Mouse (Mus musculus) urinary bladder, adult 2 months (tissue): Measurements from ENCODE around the gene Pp2d1. TPM values are rescaled to one million over a fixed set of nuclear protein-coding genes. Genes with fewer than 3 reads are reported as not detected.
"Not testable (repeated sequence)": the region's sequence is repeated elsewhere in the genome, so short reads cannot be mapped to it uniquely, and the experiment has no call there.

Experiments used
- DNase-seq: peaks from one replicate; pipeline ENCODE4 v3.0.0; 2022; ENCODE audit warnings: low spot score
- polyA plus RNA-seq: library from polyadenylated mRNA; depleted of rRNA; stranded (reverse); fragments of >200 nt; gene quantifications from 2 replicates; pipeline ENCODE4 v1.2.3, GENCODE M21; 2012; rRNA removed

The Pp2d1 gene
- polyA plus RNA-seq, result not detected in 2 replicates

DNA sequence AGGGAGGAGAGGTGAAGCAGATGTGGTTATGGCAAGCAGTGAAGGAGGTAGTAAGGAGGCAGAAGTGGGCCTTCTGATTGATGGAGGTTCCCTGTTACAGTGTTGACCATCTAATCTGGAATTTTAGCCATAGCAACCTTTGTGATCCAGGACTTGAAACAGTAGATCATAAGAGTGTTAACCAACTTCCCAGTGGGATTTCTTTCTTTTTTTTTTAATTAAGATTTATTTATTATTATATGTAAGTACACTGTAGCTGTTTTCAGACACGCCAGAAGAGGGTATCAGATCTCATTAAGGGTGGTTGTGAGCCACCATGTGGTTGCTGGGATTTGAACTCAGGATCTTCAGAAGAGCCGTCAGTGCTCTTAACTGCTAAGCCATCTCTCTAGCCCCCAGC lies at the start of gene Pp2d1:
TSS of gene Pp2d1 (minus strand) at position 101 of the 400 bp plus-strand sequence.
- DNase-seq, result not testable (repeated sequence)

DNA sequence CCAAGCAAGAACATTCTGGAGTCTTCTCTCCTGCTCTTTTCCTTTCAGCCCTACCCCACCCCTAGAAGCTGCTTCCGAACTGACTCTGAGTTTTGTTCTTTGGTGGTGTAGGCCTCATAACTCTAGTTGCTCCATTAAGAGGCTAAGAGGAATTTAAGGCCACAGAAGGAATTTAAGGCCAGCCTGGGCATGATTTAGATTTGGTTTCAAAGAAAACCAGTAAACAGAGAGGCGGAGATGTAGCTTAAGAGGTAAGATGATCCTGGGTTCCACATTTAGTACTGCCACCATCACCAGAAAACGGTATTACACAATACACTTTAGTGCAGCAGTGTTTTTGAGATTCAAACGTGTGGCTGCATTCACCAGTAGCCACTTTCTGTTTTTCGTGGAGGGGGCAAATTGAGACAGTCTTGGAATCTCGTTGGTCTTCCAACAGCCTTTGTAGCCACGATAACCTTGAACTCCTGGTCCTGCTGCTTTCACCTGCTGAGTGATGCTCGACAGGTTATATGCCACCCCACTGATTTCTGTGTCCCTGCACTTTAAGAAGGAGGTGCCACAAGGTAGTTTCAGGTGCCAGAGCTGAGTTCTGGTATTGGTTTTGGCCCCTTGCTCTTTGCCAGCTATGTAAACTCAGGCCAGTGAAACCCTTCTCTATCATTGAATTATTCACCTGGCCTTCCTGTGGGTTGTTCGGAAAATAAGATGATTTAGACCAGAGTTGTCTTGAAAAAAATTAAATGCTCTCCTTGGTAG lies 49.0 kb upstream of the Pp2d1 start:
- DNase-seq, result no peak

DNA sequence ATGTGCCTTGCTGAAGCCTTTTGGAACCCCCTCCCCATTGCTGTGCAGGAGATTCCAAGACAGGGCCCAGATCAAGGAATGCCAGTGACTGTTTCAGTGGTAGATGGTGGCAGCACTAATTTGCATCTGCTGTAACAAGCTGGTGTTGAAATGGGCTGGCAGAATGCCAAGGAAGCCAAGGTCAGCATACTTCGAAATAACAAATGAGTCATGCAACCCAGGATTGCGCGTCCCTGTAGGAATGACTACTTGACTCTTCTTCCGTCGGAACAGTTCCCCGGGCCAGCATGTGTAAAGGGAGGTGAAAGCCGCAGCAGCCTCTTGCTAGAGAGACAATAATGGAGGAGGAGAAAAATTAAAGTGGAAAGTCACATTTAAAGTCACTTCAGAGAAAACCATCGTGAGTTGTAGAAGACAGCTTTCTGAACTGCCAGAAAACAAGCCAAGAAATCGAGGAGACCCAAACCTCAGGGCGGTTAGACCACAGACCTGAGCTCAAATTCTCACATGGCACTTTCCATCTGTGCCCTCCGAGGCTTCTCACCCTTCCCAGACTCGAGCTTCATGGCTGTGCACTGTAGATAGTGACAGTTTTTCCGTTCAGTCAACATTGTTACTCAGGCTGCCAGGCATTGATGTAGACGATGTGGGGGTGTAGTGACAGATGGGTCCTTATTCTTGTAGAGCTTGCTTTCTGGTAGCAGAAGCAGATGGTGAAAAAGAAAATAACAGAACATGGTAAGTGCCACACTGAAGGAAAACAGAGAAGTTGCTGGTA lies 48.0 kb upstream of the Pp2d1 start:
- peak; percentile 64 for DNase-seq

DNA sequence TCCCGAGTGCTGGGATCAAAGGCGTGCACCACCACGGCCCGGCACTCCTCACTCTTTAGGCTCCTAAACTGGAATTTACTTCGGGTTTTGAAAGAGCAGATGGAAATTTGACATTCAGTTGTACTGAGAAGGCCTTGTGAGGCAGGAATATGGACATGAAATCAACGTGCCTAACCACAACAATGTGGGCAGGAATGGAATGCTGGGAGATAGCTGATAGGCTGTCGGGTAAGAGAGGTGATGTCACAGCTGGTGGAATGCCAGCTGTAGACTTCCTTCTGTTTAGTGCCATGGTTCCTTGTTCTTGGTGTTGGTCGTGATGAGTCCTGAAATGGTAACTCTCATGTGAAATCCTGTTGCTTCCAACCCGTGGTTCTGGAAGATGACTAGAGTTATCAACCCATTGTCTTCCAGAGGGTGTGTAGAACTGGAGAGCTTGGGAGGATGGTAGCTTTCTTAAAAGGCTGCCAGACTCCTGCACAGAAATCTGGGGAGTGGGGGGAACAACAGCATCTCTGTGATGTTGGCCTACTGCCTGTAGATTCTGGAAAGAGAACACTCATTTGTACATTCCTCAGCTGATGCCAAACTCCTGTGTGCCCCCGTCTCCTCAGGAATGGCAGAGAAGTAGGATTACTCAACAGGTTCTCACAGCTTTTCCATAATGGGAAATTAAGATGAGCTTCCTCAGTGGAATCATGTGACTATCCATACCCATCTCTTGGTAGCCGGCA lies 44.8 kb upstream of the Pp2d1 start:
- DNase-seq, result no peak

DNA sequence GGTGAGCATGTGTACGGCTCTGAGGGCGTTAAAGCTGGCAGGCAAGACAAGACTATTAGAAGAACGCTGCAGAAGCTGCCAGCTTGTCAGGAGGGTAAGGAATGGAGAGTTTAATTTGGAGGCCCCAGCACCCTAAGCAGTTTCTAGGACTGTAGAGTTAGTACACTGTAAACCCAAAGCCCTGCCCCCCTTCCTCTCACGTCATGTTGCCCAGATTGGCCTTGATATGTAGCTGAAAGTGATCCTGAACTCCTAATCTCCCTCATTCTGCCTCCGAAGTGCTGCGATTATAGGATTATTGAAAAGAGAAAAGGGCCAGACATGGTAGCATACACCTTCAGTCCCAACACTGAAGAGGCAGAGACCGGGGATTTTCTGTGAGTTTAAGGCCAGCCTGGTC lies 43.6 kb upstream of the Pp2d1 start:
- no peak for DNase-seq

DNA sequence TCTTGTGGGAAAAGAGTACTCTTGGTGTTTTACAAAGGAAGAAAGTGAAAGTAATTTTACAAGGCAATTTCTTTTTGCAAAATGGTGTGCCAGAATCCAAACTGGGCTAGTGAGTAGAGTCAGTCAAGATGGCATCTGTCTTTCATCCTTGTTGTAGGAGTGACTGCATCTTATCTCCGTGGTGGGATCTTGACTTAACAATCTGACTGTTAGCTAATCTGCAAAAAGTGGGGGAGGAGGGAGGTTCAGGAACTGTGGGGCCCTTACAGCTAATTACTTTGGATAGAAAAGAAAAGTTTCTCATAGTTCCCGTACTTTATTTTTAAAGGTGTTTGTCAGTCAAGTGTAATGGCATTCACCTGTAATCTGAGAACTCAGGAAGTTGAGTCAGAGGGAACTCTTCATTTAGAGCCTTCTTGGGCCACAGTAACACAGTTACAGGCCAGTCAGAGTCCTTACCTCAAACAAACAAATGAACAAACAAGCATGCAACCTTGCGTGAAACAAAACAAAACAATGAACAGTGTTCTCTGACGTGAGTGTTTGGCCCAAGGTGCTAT lies 42.9 kb upstream of the Pp2d1 start:
- no peak for DNase-seq

DNA sequence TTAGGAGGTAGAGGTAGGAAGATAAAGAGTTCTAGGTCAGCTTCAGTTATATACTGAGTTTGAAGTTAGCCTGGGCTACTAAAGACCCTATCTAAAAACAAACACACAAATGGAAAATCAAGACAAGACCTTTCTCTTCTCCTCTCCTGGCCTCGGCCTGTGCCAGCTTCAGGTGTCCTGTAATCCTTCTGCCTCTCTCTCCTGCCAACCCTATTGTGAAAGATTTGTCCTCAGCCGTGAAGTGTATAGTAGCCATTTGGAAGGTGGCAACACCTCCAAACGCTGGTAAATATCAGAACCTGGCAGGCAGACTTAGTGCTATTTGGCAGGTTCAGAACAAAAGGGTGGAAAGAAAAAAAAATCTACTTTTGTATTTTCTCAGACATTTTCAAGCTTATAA lies 41.0 kb upstream of the Pp2d1 start:
- DNase-seq, result no peak

DNA sequence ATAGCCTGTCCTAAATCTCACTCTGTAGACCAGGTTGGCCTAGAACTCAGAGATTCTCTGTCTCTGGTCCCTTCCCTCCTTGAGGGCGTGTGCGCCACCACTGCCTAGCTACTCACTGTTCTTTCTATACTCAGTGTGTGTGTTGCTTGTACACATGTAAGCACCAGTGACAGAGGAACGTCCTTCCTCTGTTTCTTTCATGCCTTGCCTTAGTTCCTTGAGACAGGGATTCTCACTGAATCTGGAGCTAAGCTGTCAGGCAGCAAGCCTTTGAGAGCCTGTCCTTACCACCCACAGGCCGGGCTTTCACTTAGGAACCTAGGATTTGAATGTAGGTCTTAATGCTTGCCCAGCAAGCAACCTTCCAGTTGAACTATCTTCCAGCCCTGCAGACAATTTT lies 40.4 kb upstream of the Pp2d1 start:
- DNase-seq, result no peak

DNA sequence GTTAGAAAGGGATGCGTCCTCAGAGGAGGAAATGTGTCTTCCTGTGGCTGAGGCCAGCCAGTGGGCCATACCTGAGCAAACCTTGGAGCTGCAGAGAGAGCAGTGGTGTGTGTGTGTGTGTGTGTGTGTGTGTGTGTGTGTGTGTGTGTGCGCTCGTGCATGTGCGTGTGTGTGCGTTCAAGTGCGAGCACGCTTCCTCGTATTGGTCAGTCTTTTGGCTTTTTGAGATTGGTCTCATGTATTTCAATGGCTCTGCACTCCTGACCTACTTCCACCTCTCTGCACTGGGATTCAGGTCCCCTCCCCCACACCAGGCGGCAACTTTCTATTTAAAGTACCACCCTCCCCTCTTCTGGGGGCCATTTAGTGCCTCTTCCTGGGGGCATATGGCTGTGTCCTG lies 39.5 kb upstream of the Pp2d1 start:
- DNase-seq, result no peak

DNA sequence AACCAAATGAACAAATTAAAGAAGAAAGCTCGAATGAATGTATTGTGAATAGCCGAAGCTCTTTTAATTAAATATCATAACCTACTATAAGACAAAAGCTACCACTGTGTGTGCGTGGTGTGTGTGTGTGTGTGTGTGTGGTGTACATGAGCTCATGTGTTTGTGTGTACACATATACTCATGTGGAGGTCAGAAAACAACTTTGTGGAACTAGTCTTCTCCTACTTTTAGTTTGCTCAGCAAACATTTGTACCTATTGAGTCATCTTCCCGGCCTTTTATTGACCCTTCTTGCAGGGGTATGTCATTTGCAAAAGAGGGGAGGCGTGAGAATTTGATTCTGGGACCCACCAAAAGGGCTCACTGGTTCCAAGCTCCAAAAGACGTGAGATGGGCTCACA lies 39.0 kb upstream of the Pp2d1 start:
- DNase-seq, result no peak

DNA sequence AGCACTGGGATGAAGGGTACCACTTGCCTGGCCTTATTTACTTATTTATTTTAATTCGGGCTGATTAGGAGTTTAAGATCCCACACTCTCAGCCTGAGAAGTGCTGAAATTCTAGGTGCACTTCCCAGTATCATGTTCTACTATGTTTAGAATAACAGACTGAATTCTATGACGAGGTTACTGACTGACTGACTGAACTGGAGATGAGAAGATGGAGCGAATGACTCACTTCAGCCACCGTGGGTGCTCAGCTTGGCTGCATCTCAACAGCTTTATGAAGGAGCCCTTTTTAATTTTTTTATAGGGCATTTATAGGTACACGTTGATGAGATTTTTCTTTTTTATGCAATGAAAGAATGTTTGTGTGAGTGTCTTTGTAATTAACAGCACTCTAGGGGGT lies 38.5 kb upstream of the Pp2d1 start:
- no peak for DNase-seq

DNA sequence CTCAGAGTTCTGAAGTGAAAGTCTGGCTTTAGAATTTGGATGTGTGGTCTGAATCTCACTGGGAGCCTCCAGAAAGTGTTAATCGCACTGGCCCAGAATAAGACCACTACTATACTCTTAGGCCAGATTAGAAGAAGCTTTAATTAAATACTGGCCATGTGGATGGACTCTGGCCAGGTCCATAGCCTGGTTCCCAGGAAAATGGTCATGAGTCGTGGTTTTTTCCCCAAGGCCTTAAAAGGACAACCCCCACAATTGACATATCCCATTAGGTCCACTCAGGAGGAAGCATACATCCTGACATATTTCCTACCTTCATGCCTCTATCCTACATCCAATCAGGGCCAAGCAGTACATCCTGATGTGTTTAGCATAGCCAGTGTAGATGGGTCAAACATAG lies 37.9 kb upstream of the Pp2d1 start:
- DNase-seq, result no peak

DNA sequence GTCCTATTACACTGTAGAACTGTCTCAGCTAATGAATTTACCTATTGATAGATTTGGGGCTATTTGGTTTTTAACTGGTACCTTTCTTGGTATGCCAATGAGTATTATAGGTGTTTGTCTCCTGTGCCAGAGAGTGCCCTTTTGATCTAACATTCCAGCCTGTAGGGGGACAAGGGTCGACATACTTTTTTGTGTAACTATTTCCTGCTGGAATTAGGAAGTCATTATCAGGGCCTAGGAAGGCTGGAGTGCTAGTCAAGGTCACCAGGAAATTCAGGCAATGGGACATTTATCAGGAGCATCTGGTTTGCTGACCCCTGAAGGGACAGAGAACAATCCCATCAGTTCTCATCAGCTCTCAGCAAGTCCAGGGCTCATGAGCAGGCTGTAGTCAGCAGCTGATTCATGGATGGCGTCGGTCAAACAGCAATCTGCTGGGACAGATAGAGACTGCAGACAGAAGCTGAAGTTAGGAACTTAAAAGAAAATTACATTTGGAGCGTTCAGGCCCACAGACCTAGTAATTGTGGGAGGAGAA lies 33.8 kb upstream of the Pp2d1 start:
- DNase-seq, result no peak

DNA sequence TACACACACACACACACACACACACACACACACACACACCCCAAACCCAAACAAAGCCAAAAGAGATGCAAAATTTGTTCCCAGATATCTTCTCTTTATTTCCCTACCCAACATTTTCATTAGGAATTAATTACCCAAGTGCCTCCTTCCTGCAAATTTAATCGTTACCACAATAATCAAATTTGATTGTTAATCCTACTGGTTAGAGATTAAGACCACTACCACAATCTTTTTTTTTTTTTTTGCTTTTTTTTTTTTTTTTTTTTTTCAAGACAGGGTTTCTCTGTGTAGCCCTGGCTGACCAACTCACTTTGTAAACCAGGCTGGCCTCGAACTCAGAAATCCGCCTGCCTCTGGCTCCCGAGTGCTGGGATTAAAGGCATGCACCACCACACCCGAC lies 31.7 kb upstream of the Pp2d1 start:
- not testable (repeated sequence) for DNase-seq

DNA sequence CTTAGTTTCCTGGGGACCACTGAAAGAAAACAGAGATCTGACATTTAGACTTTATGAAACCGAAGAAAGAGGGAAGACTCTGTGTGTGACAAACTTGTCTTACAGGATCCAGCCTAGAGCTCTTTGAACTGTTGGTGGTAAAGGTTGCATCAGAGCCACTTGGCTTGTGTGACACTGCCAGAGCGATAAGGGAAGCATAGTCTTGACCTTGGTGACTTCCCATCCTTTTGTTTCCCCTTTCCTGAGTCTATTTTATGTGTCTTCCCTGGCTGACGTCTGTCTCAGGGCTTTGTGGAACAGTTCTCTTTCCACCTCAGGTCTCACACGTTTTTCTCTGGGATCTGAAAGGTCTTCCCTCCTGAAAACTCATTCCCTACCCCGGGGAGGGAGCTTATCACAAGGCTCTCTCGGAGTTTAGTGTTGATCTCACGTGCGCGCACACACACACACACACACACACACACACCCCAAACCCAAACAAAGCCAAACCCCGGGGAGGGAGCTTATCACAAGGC lies 31.2 kb upstream of the Pp2d1 start:
- DNase-seq, result no peak

DNA sequence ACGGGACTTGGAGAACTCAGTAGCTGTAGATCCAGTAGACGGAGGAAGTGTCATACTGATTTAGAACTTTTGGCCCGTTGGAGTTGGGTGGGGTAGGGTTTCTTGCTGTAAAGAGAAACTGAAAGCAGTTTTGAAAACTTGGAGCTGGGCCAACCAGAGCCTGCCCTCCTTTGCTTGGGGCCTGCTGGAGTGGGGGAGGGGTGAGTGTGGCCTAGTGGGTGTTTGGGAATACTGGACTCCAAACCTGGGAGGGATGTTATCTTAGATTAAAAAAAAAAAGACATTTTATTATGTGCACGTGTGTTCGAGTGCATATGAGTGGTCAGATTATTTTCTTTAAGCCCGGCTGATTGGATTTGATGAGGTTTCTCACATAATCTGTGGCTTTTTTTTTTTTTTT lies 30.6 kb upstream of the Pp2d1 start:
- no peak for DNase-seq

DNA sequence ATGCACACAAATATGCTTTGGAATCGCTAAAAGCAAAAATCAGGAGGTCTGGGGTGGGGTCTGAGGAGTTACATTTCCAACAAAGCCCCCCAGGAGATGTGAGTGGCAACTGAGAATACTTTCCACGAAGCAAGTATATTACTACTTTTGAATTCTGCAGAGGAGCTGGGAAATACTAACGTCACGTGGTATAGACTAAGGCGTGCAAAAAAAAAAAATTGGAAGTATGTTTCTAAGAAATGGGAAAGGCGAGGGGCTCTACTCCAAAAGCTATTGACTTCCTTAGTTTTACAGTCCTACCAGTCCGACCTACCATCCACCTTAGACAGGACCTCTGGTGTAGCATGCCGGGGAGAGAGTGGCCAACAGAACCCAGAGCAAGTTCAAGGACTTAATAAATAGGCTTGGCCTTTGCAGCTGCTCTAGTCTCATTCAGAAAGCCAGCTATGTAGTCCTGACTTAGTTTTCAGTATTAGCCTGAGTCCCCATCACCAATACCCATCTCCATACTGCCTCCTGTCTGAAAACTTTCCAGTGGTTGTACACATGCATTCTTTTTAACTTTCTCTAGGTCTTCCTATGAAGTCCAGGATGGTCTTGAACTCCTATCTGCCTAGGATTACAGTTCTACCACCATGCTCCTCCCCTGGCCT lies 29.6 kb upstream of the Pp2d1 start:
- DNase-seq, result no peak

DNA sequence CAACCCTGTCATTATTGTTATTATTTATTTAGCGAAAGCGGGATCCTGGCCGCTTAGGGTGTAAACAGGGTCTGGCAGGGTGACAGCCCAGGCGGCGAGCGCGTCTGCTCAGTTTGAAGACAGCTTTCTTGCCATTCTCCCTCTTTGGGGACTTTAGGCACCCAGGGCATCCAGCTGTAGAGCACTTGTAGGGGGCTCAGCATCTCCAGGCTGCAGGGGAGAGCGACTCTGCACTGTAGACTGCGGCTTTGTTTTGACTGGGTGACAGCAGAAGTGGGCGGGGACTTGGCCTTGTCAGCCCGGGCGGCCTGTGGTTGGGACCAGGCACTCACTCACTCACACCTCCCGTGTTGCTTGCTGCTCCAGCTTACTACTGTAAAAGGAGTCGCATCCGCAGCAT lies 28.9 kb upstream of the Pp2d1 start:
- peak; percentile 58 for DNase-seq

DNA sequence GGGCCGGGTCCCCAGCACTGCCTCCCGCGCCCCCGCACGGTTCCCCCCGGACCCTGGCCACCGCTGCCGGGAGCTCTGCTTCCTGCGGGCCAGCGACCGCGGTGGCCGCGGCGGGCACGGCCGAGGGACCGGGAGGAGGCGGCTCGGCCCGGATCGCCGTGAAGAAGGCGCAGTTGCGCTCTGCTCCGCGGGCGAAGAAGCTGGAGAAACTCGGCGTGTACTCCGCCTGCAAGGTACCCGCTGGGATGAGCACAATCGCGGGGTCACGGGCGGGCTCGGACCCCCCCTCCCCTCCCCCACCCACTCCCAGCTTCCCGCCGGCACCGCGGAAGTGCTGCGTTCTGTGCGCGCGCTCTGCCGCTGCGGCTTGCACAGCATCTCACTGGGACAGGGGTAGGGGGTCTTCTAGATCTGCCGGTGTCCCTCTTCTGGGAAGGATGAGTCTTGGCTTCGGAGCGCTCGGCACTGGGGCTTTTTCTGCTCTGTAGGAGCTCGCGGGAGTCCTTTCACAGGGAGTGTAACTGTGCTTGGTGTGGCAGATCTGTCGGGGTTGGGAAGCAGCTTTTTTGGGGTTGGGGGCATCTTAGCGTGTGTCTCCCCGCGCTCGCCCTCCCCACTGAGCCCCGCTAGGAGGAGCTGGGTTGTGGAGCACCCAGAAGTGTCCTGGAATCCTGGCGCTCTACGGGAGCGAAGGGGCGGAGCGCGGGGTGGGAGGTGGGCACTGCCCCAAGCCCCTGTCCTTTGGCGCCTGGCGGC lies 28.3 kb upstream of the Pp2d1 start:
- peak; percentile 68 for DNase-seq

DNA sequence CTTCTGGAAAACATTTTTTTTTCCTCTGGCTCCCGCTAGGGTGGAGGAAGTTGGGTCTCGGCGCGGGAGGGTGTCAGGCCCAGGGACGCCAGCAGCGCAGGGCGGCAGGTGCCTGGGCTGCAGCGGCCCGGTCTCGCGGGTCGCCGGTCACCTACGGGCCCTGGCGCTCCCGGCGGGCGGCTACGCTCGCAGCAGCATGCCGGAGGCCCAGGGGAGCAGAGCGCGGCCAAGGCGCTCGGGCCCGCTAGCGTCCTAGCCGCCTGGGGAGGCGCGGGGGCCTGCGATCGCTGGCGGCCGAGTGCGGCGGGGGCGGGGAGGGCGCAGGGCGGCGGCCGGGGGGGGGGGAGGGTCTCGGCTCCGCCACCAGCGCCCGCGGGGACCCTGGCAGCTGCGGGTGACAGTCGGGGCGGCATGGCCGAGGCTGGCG lies 27.7 kb upstream of the Pp2d1 start:
- DNase-seq, result peak; percentile 68
